Mouse (Mus musculus) CH12.LX (cell line): Measurements from ENCODE around the gene Mag.
"Not testable (repeated sequence)": the region's sequence is repeated elsewhere in the genome, so short reads cannot be mapped to it uniquely, and the experiment has no call there.

Source experiments
- CTCF ChIP-seq, 2 experiments: IDR thresholded peaks in 1 of 2; conservative IDR thresholded peaks in 1 of 2; 2 replicates each; pipeline ENCODE4 v1.5.1; 2011 to 2012; ENCODE audit warnings: low read depth in 2 of 2, low read length in 2 of 2, improper control_type of control experiment in 1 of 2, inconsistent platforms in 1 of 2, mild to moderate bottlenecking in 1 of 2, moderate library complexity in 1 of 2
- ELF1 ChIP-seq: IDR thresholded peaks from 2 replicates; pipeline ENCODE4 v1.6.1; 2014; ENCODE audit warnings: low read depth, mild to moderate bottlenecking, inconsistent platforms, low read length, improper control_type of control experiment
- IRF4 ChIP-seq: IDR thresholded peaks from 2 replicates; pipeline ENCODE4 v1.6.1; 2014; ENCODE audit warnings: low read depth, mild to moderate bottlenecking, inconsistent platforms, low read length, improper control_type of control experiment
- JUN ChIP-seq: IDR thresholded peaks from 2 replicates; pipeline ENCODE4 v1.6.1; 2011; ENCODE audit warnings: low read depth, mild to moderate bottlenecking, low read length, improper control_type of control experiment, moderate library complexity; ENCODE audit not compliant: insufficient read depth
- MAX ChIP-seq: IDR thresholded peaks from 2 replicates; pipeline ENCODE4 v1.6.1; 2011; ENCODE audit warnings: low read length, improper control_type of control experiment
- NRF1 ChIP-seq: IDR thresholded peaks from 2 replicates; pipeline ENCODE4 v1.6.1; 2014; ENCODE audit warnings: low read depth, mild to moderate bottlenecking, inconsistent platforms, low read length, improper control_type of control experiment, moderate library complexity
- POLR2A ChIP-seq: IDR thresholded peaks from 2 replicates; pipeline ENCODE4 v1.6.1; 2011; ENCODE audit warnings: low read depth, mild to moderate bottlenecking, improper control_type of control experiment, low read length
- POLR2AphosphoS2 ChIP-seq: IDR thresholded peaks from 2 replicates; pipeline ENCODE4 v1.6.1; 2011; ENCODE audit warnings: low read depth, low read length, improper control_type of control experiment
- RAD21 ChIP-seq: IDR thresholded peaks from 2 replicates; pipeline ENCODE4 v1.6.1; 2011; ENCODE audit warnings: low read depth, mild to moderate bottlenecking, low read length, improper control_type of control experiment, moderate library complexity
- RCOR1 ChIP-seq: conservative IDR thresholded peaks from 2 replicates; pipeline ENCODE4 v1.6.1; 2012; ENCODE audit warnings: low read depth, mild to moderate bottlenecking, inconsistent platforms, low read length, improper control_type of control experiment
- UBTF ChIP-seq: IDR thresholded peaks from 2 replicates; pipeline ENCODE4 v1.6.1; 2012; ENCODE audit warnings: low read depth, mild to moderate bottlenecking, inconsistent platforms, low read length, improper control_type of control experiment, moderate library complexity

DNA sequence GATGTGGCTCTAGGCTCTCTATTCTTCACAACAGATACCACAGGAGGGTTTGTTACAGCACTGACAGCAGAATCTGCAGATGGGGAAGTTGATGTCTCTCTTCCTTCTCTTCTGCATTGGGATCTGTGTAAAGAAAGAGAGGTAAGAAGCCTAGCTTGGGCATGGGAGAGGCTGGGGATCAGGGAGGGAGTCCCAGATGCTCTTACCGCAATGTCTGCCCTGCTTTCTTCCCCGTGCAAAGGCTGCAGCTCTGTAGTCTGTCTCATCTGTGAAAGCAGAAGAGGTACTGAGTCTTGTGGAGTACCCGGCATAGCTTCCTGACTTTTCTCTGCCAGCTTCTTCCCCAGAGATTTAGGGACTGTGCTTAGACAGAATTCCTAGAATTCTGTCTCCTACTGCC is 7.8 kb upstream of the Mag start:
- TF ChIP-seq POLR2A; MAX; POLR2AphosphoS2; NRF1; CTCF (conservative IDR thresholded peaks at IDR 0.05 in 1 of 2, IDR thresholded peaks at IDR 0.05 in 1 of 2; ENCODE audit: low read depth in 2 of 2, low read length in 2 of 2); UBTF; IRF4; RCOR1; RAD21; JUN; ELF1: not testable (repeated sequence)
